Mouse (Mus musculus) kidney, adult 9 months (tissue): Measurements from ENCODE around the gene Hdac11.
"Not testable (repeated sequence)": the region's sequence is repeated elsewhere in the genome, so short reads cannot be mapped to it uniquely, and the experiment has no call there.

ENCODE experiments used
- DNase-seq: peaks from one replicate; pipeline ENCODE4 v3.0.0; 2022

The Hdac11 gene

DNA sequence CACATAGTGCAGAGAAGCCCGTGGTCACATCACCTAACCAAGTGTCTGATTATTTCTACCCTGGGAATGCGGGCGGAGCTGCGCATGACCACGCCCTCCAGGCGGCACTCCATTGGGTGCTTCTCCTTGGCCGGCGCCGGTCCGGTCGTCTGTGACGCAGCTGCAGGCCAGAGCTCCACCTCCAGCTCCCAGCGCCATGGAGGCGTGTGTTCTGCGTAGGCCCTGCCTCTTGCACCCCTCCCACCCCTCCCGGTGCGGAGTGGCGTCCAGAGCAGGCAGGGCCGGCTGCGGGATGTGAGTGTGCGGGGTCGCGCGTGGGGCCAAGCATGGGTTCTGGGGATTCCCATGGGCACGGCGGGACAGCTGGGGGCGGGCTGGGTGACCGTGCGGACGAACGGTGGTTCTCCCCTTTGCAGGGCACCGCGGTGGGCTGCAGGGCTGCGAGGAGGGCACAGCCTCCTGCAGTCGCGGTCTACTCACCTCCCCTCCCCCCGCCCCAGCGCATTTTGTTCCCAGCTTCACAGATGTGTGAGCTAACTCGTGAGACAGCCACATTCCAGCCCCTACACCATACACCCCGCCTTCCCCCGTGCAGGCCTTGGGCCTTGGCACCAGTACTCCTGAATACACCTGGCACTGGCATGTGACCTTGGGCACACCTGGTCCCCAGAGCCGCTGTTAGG, at the start of gene Hdac11:
Gene Hdac11, plus strand, starts transcription at position 112 of the 683 bp plus-strand sequence.
- DNase-seq, result peak; percentile 95

DNA sequence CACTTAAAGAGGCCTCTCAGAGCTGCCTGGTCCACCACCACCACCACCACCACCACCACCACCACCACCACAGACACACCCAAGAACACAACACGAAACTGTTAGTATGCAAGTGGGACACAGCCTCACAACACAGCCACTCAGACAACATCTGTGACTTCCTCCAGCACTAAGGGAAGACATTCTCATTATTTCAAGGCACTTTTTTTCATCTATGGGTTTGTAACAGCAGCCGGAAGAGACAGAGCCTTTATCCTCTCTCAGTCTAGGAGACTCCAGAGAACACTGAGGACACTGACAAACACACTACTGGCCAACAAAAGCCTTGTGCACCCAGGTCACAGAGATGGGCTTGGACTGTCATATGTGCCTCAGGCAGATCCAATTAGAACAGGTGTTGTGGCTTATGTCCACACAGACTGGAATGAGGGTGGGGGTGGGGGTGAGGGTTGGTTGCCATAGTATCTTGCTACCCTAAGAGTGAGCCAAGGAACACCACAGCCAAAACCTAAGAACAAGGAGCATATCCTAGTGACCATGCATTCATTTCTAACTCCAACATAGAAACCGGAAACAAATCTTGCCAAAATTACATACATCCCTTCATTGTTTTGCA, 48.1 kb upstream of the Hdac11 start:
- DNase-seq, result no peak

GRCm38 (mm10) chr6:91108917-91109450, 47.5 kb upstream of the Hdac11 start:
- DNase-seq, result no peak

GRCm38 (mm10) chr6:91109489-91109888, 47.0 kb upstream of the Hdac11 start:
- DNase-seq, result no peak

DNA sequence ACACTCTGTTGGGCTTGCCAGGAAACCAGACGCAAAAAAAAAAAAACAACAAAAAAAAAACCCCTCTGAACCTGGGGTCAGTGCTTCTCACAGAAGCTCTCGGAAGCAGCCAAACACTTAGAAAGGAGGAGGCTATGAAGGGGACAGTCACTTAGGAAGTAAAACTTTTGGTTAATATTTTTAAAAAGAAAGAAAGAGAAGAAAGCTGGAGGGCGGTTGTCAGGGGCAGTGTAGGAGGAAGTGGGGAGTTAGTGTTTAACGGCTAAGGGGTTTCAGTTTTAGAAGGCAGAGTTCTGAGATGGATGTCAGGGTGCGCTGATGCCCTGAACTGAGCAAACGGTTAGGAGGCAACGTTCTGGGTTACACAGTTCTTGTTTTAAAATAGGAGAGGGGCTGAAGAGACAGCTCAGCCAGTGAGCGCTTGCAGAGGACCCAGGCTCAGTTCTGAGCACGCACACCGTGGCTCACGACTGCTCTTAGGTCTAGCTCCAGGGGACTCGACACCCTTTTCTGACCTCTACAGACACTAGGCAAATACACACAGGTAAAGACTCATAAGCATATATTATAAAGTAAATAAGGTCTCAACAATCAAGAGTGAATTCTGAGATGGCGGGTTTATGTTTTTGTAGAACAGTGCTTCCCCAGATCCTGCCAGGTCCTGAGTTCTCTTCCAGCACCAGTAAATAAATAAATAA, 46.0 kb upstream of the Hdac11 start:
- no peak for DNase-seq

DNA sequence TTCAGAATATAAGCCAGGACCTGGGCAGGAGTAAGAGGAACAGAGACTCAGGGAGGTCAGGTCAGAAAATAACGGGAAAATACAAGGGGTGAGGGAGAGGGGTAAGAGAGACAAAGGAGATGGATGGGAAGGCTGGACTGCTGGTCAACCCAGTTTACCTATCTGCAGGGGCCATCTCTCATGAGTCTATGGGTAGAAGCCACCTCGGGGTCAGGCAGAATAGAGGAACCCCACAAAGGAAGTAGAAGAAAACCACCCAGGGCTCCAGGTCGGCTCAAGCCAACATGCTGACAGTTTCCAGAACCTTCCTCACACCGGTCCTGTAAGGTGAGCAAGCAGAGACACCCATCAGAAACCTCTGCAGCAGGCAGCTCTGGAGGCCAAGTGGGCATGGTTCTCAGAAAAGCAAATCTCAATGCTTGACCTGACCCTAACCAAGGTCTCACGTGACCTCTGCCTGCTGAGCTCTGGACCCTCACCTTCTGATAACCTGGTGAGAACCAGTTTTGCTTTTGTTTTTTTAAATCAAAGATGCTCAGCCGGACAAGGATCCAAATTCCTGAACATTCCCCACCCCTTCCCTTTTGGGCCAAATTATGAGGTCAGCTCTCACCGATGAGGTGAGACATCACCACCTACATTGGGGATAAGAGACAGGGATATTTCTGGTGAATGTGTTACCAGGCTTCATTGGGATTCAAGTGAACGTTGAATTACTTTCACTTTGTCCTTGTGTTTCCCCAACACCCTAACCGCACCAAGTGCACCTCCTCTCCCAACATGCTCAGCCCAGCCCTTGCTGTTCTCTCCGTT, 45.1 kb upstream of the Hdac11 start:
- DNase-seq, result no peak

- DNase-seq, result no peak
These were observed 44.6 kb upstream of the Hdac11 start for GRCm38 (mm10) chr6:91111954-91112252.

- no peak for DNase-seq
These were observed 41.7 kb upstream of the Hdac11 start for GRCm38 (mm10) chr6:91114716-91115115.

DNA sequence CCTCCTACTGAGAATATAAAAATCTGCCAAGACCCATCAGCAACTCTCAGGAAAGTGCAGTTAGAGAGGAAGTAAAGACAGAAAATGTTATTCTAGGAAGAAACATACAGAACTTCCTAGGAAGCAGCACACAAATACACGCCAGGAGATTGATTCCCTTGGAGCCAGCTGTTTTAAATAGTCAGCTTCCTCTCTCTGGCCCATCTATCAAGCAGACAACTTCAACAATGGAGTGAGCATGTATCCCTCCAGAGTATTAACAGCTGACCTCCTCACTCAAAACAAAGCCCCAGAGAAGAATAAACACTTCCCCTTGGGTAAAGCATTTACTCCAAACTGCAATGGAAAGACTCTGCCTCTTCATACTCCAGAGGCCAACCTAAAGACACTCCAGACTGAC, 41.3 kb upstream of the Hdac11 start:
- DNase-seq, result no peak

DNA sequence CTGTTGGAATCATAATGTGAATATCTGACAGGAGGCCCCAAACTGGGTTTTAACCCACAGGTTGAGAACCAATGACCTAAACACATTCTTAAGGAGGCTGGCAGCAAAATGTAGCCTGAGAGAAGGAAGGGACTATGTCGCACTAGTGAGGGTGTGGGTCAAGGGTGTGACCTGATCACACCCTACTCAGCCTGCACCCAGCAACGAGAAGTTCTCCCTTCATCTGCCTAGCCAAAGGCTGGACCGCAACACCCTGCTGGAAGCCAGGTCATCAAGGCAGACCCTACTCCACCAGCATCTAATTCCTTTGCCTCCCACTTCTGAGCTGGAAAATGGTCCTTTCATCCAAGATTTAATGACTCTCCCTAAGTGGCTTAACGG, 40.6 kb upstream of the Hdac11 start:
- no peak for DNase-seq

GRCm38 (mm10) chr6:91116244-91117145, 40.0 kb upstream of the Hdac11 start, which contains the start of gene Nup210:
Gene Nup210, minus strand, starts transcription at chr6:91116829.
- DNase-seq, result peak; percentile 98

DNA sequence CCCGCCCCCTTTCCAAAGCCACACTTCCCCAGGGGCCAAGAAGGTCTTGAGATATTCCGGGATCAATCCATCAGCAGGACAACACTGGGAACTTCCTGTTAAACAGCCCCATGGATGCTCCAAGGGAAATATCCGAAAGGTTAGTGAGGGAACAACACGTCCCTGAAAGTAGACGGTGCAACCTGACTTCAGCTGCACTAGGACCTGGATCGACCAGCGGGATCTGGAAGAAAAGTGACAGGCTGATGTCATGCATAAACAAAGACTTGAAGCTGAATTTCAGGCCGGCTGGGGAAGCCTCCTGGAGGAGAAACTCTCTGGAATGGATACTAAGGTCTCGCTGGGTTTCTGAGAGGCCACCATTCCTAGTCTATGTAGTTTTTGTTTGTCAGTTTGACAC, 39.3 kb upstream of the Hdac11 start:
- no peak for DNase-seq

DNA sequence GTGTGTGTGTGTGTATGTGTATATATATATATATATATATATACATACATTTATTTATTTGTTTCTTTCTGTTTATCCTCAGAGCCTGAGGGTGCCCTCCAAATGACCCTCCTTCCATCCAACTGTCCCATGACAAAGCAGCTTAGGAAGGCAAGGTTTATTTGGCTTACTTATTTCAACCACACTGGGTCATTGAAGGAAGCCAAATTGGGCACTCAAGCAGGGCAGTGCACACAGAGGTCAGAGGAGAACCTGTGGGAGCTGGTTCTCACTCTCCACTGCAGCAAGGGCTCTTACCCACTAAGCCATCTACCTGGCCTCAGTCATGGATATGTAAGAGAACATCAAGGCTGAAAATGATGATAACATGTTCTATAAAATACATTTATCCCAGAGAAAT, 37.9 kb upstream of the Hdac11 start:
- peak; percentile 77 for DNase-seq

- DNase-seq, result no peak
These were observed 36.3 kb upstream of the Hdac11 start for GRCm38 (mm10) chr6:91120206-91120605.

DNA sequence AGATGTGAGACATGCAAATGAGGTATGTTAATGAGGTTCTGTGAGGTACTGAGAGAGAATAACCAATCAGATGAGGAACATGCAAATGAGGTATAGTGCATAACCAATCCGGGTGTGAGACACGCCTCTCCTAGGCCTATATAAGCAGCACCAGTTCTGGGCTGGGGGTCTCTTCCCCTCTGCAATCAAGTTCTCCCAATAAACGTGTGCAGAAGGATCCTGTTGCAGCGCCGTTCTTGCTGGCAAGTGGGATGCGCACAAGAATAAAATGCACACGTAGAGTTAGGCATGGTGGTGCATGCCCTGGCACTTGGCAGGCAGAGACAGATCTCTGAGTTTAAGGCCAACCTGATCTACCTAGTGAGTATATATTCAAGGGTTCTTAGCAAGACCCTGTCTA, 35.4 kb upstream of the Hdac11 start:
- not testable (repeated sequence) for DNase-seq

DNA sequence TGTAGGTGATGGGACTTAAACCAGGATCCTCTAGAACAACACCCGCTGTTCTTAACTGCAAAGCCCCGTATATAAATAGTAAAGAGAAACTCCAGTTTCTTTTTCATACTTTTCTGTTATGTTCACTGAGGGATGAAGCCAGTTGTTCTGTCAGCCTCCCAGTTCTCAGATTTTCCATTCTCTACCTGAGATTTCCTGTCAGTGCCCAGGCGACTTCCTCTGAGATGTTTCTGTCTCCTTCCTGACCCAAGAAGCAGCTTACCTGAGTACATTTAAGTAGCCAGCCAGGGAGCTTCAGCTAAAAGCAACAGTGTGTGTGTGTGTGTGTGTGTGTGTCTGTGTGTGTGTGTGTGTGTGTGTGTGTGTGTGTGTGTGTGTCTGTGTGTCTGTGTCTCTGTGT, 33.0 kb upstream of the Hdac11 start:
- no peak for DNase-seq

DNA sequence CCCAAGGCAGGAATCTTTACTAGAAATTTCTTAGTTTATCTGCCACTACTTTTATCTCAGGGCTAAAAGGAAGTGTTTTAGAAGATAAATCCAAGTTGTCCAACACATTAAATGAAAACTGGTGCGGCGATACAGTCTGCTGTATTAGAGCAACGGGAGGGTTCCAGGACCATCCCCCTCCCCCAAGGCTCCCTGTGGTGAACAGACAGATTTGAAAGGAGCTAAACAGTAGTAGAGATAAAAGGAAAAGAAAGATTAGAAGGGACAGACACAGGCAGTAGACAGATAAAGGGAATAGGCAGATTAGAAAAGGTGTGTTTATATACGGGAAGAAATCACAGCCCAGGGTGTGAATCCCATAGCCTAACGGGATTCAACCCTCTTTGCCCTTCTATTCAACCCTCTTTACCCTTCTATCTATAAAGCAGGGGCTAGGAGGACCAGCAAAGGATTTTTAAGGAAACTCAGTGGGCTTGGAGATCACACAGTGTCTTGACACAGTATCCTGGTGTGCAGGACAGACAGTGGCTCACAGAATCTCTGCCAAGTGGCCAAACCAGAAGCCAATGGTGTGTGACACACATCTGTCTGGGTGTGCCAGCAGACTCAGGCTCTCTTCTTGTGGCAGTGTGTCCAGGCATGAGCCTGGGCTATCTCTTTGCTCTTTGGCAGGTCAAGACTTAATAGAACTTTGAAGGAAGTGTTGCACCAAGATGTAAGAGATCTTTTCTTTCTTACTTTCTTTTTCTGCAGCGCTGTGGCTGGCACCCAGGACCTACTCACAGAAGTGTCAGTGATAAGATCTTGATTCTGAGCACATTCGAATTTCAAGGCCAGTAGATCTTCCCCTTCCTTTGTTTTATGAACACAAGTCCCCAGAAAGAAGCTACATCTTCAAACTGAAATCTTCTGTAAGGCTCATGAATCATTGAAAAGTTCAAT, 31.9 kb upstream of the Hdac11 start:
- DNase-seq, result no peak

- DNase-seq, result peak; percentile 74
These were observed 31.3 kb upstream of the Hdac11 start for GRCm38 (mm10) chr6:91125228-91125585.

- no peak for DNase-seq
These were observed 27.5 kb upstream of the Hdac11 start for GRCm38 (mm10) chr6:91128996-91129395.

GRCm38 (mm10) chr6:91130856-91131255, 25.6 kb upstream of the Hdac11 start:
- no peak for DNase-seq

DNA sequence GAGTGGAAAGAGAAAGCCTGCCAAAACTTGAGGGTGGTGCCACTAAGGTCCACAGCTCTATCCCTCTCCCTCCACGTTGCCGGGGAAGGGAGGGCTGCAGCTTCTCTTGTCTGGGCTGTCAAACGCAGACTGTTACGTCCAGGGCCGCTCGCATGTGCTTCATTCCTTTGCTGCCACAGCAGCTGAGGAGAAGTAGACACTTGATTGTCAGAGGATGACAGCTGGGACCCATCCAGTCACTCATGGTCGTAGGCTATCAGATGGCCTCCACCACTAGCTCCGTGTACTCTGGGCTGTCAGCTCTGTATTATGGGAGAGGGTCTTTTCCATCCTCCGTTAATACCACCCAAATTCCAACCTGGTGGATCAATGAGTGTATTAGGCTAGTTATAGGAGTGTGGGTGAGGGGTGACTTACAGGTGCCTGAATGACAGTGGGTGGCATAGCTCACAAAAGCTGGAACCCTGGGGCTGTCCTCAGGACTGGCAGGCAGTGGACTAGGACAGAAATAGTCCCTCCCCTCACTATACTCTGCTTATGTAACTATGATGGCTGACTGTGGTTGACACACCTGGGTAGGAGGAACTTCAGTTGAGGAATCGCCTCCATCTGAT, 19.0 kb upstream of the Hdac11 start:
- no peak for DNase-seq
